Mouse (Mus musculus) hematopoietic multipotent progenitor cell, adult 10-12 weeks (in vitro differentiated cells): ENCODE measurements around the gene Sec61b. TPM values are rescaled to one million over a fixed set of nuclear protein-coding genes. Genes with fewer than 3 reads are reported as not detected.

ENCODE experiments used
- polyA plus RNA-seq: library from polyadenylated mRNA; stranded (reverse); fragments of >175 nt; gene quantifications from 2 replicates; pipeline ENCODE4 v1.2.3, GENCODE M21; 2012; ENCODE audit warnings: low replicate concordance

Gene Sec61b
- polyA plus RNA-seq = 106 and 336 TPM in 2 replicates

DNA sequence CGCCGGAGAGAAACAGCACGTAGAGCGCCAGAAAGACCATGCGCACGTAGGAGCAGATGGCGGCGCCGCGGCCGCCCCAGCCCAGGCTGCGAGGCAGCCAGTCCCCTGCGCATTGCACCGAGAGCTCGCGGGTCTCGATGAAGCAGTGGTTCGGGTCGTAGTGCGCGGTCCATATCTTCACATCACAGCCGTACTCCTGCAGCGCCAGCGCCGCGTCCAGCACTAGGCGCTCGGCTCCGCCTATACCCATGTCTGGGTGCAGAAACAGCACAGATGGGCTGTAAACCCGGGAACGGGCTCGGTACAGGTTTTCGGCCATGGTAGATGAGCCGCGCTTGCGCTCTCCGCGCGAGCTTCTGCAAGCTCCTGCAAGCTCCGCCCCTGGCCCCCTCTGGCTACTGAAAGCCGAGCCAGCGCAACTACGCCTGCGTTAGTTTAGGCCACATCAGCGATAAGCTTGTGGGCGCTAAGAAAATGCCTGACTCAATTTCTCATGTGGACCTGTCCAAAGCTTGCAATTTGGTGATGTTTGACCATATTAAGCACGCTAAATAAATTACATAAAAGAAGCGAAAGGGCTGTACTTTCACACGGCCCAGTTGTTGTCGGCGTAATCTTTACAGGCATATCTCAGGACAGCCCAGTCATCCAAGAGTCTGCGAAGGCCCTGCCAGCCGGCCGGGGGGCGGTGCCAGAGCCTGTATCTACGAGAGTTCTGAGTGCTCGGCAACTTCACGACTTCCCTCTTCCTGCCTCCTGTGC lies at the start of gene Sec61b, which contains the start of gene Alg2:
Sec61b (plus strand) TSS at position 691 of the 762 bp plus-strand sequence.
Alg2 (minus strand) TSS at position 366 of the 762 bp plus-strand sequence.

Other genes starting within 250 kb of the Sec61b start
- gene Tgfbr1, start 121.4 kb upstream of the Sec61b start, polyA plus RNA-seq = 2.8 and 3.1 TPM in 2 replicates
- gene Alg2, start 325 bp upstream of the Sec61b start, polyA plus RNA-seq = 4.7 and 12.4 TPM in 2 replicates